Mouse (Mus musculus): ENCODE results near the gene Cry1. TPM values are rescaled to one million over a fixed set of nuclear protein-coding genes. Genes with fewer than 3 reads are reported as not detected.

The Cry1 gene
- polyA plus RNA-seq, 1 experiment from 2014 or later = 36.6 TPM

DNA sequence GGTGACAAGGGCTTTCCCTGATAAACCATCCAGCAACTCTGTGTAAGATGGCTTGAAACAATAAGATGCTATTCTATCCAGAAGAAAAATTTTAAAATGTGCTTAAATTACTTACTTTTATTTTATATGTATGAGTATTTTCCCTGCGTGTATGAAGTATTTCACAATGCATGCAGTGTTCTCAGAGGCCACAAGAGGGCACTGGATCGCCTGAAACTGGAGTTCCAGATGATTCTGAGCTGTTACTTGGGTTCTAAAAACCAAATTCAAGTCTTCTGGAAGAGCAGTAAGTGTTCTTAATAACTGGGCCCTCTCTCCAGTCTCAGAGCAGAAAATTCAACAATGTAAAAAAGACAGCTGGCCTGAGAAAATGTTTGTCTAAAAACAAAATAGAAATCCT lies 30.7 kb downstream of the Cry1 start:
- ATAC-seq (ENCODE audit: low FRiP score, low read depth) = no peak
- Histone ChIP-seq H3K4me3 (no peak overlapping the region), H3K27me3 (replicated peaks) (no peaks in the 10 kb centered on the region), H3K9ac (no peak overlapping the region), H3K9me3 (no peaks in the 10 kb centered on the region), H3K36me3 (peaks cover 4% of the 10 kb centered on the region; the same call in 1 of the 2 replicates), H3K4me1 (no peaks in the 10 kb centered on the region), H3K27ac (no peak overlapping the region), H3K4me2 (replicated peaks) (no peak overlapping the region)
- WGBS = 13% methylated on average over 2 of the region's 2 CpGs

DNA sequence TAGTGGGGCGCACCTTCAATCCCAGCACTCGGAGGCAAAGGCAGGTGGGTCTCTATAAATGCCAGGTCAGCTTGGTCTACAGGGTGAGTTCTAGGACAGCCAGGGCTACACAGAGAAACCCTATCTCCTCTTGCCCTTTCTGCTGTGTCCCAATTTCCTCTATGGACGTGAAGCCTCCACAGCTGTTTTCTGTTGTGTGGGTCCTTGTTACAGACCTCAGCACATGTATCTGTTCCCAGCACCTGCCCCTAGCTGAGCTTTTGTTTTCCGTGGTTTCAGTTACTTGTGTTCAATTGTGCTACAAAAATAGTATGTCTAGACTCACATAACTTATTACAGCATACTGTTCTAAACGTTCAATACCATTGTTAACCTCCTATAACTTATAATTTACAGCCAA lies 35.6 kb downstream of the Cry1 start:
- WGBS = 70% methylated on average over 5 of the region's 5 CpGs
- H3K27ac ChIP-seq = no peak overlapping the region

GRCm38 (mm10) chr10:85146282-85146681 lies 38.6 kb downstream of the Cry1 start:
- Histone ChIP-seq H3K9ac (no peak overlapping the region), H3K4me1 (no peaks in the 10 kb centered on the region), H3K4me2 (replicated peaks) (no peak overlapping the region), H3K9me3 (no peaks in the 10 kb centered on the region), H3K27ac (no peak overlapping the region), H3K36me3 (peaks cover 34% of the 10 kb centered on the region), H3K27me3 (replicated peaks) (no peaks in the 10 kb centered on the region), H3K4me3 (no peak overlapping the region)
- ATAC-seq (ENCODE audit: low FRiP score, low read depth) = no peak
- WGBS = 86% methylated on average over 14 of the region's 14 CpGs

More for the DNA sequence above, 35.6 kb downstream of the Cry1 start:
- no peaks in the 10 kb centered on the region for H3K27me3 ChIP-seq (replicated peaks)
- ATAC-seq (ENCODE audit: low FRiP score, low read depth) = no peak
- no peaks in the 10 kb centered on the region for H3K4me1 ChIP-seq
- no peak overlapping the region for H3K4me3 ChIP-seq
- no peak overlapping the region for H3K9ac ChIP-seq
- H3K9me3 ChIP-seq = no peaks in the 10 kb centered on the region
- no peak overlapping the region for H3K4me2 ChIP-seq (replicated peaks)
- H3K36me3 ChIP-seq = peaks cover 22% of the 10 kb centered on the region

DNA sequence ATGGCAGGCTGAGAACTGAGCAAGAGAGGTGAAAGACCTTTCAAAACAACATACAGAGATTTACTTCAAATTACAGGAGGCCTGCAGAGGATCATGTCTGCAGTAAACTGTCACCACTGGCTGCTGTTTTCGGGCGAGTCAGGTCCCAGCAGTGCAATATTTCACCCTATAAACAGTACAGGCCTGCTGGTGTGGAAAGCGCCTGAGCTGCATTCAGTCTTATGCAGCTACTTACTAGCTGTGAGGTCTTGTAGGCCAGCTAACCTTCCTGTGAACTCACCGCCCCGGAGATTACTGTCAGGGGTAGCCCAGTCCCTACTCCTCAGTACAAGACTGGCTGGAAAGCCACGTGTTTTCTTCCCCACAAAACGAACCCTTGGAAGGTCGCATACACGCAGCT lies 43.4 kb downstream of the Cry1 start:
- H3K27ac ChIP-seq = no peak overlapping the region
- H3K27me3 ChIP-seq (replicated peaks) = no peaks in the 10 kb centered on the region
- no peak overlapping the region for H3K9ac ChIP-seq
- H3K4me3 ChIP-seq = no peak overlapping the region
- no peaks in the 10 kb centered on the region for H3K9me3 ChIP-seq
- no peaks in the 10 kb centered on the region for H3K4me1 ChIP-seq
- peaks cover 24% of the 10 kb centered on the region for H3K36me3 ChIP-seq
- WGBS = 80% methylated on average over 9 of the region's 9 CpGs
- H3K4me2 ChIP-seq (replicated peaks) = no peak overlapping the region
- no peak for ATAC-seq (ENCODE audit: low FRiP score, low read depth)

DNA sequence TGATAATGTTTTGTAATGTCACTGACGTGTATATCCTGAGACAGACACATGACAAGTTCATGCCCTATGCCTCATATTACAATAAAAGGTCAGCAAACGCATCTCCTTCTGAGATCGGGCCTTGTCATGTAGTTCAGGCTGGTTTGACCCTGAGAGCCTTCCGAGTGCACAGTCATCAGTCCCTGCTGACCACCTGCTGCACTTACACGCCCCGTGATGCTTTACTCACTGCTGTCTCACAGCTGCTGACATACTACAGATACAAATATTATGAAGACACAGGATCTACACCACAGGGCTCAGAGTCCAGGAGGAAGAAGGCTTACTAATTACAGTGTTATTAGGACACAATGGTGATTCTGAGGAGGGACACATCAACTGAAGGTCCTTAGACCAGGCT lies 48.3 kb downstream of the Cry1 start:
- 89% methylated on average over 6 of the region's 6 CpGs for WGBS
- no peaks in the 10 kb centered on the region for H3K9me3 ChIP-seq

DNA sequence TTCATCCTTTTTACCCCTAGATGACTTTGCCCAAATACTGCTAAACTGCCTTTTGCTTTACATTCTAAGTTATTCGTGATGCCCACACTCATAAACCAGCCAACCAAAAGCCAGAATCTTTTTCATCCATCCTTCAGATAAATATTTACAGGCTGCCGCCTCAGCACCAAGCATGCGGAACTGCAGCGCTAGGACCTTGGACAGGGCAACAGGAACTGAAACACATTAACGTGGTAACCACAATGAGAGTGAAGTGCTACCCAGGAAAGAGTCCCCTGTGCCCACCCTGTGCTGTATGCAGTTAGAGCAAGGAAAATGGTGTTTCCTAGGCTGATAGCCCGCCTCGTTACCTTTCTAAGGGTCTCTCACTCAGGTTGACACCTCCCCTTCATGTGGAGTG lies 56.4 kb downstream of the Cry1 start:
- Histone ChIP-seq H3K4me3 (peak overlapping the region; percentile 58; the same call in 1 of the 2 replicates), H3K4me1 (peaks cover 10% of the 10 kb centered on the region), H3K27ac (no peak overlapping the region), H3K36me3 (peaks cover 14% of the 10 kb centered on the region), H3K4me2 (replicated peaks) (peak overlapping the region; percentile 74), H3K9ac (no peak overlapping the region), H3K27me3 (replicated peaks) (no peaks in the 10 kb centered on the region), H3K9me3 (no peaks in the 10 kb centered on the region)
- peak; percentile 49 for ATAC-seq (ENCODE audit: low FRiP score, low read depth)
- 24% methylated on average over 7 of the region's 7 CpGs for WGBS

More for the DNA sequence above, 48.3 kb downstream of the Cry1 start:
- ATAC-seq (ENCODE audit: low FRiP score, low read depth) = no peak
- no peak overlapping the region for H3K4me2 ChIP-seq (replicated peaks)
- no peak overlapping the region for H3K27ac ChIP-seq
- H3K27me3 ChIP-seq (replicated peaks) = no peaks in the 10 kb centered on the region
- H3K36me3 ChIP-seq = peaks cover 7% of the 10 kb centered on the region
- no peak overlapping the region for H3K9ac ChIP-seq
- no peaks in the 10 kb centered on the region for H3K4me1 ChIP-seq
- no peak overlapping the region for H3K4me3 ChIP-seq

GRCm38 (mm10) chr10:85127395-85128287 lies 57.2 kb downstream of the Cry1 start, which contains the start of gene Mterf2:
Gene Mterf2, minus strand, starts transcription at chr10:85128027.
- Histone ChIP-seq H3K27ac (no peak within 1 kb of the TSS), H3K9ac (peak within 1 kb of the TSS; percentile 70), H3K9me3 (no peaks in the 10 kb centered on the region), H3K27me3 (replicated peaks) (no peaks in the 10 kb centered on the region), H3K4me1 (peaks cover 10% of the 10 kb centered on the region), H3K36me3 (peaks cover 20% of the 10 kb centered on the region), H3K4me3 (peak within 1 kb of the TSS; percentile 58), H3K4me2 (replicated peaks) (peak within 1 kb of the TSS; percentile 74)
- peak; percentile 100 for ATAC-seq (ENCODE audit: low FRiP score, low read depth)
- 9% methylated on average over 20 of the region's 20 CpGs for WGBS

GRCm38 (mm10) chr10:85125184-85125583 lies 59.7 kb downstream of the Cry1 start:
- no peak overlapping the region for H3K9ac ChIP-seq
- peaks cover 37% of the 10 kb centered on the region for H3K36me3 ChIP-seq
- no peak for ATAC-seq (ENCODE audit: low FRiP score, low read depth)
- H3K4me1 ChIP-seq = peaks cover 10% of the 10 kb centered on the region
- 87% methylated on average over 13 of the region's 13 CpGs for WGBS
- H3K27ac ChIP-seq = no peak overlapping the region
- H3K9me3 ChIP-seq = no peaks in the 10 kb centered on the region
- no peak overlapping the region for H3K4me3 ChIP-seq
- H3K4me2 ChIP-seq (replicated peaks) = no peak overlapping the region
- no peaks in the 10 kb centered on the region for H3K27me3 ChIP-seq (replicated peaks)

- Histone ChIP-seq H3K4me3 (no peak overlapping the region), H3K36me3 (peaks cover 21% of the 10 kb centered on the region), H3K27ac (no peak overlapping the region), H3K27me3 (replicated peaks) (no peaks in the 10 kb centered on the region), H3K4me1 (no peaks in the 10 kb centered on the region), H3K4me2 (replicated peaks) (no peak overlapping the region), H3K9ac (no peak overlapping the region), H3K9me3 (no peaks in the 10 kb centered on the region)
- 90% methylated on average over 4 of the region's 4 CpGs for WGBS
- ATAC-seq (ENCODE audit: low FRiP score, low read depth) = no peak
These were observed 70.5 kb downstream of the Cry1 start for GRCm38 (mm10) chr10:85114409-85114808.

DNA sequence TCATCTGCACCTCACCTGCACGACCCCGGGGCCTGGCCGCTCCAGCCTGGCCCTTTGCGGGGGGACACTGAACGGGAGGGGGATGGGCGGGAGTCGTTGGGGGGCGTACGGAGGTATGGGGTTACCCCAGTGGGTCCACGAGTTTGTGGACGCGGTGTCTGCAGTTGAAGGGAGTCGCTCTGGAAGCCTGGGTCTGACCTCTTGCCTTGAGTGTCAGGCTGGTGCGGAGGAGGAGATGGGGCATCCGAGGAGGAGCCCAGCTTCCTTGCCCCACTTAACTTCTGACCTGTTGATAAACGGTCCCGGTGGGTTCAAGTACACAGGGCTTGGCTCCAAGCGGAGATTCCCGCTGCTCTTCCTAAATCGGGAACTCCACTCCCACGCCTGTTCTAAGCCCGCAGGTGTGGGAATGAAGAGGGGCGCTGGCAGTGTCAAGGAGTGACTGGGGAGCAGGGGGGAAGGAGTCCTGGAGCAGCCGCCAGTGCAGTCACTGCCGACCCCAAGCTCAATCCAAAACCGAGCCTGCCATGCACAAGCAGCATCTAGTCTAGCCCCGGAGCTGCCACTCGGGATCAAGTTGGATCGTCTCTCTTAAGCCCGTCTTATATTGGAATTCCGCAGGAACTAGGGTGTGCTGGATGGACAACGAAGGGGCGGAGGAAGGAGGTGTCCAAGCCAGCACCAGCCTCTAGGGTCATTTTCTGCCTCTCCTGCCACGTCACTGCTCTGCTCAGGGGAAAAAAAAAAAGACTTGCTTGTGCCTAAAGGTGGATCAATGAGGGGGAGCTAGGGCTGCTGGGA lies 81.6 kb downstream of the Cry1 start:
- under 1% methylated on average over 34 of the region's 34 CpGs for WGBS
- Histone ChIP-seq H3K4me1 (peaks cover 11% of the 10 kb centered on the region), H3K4me2 (replicated peaks) (peak overlapping the region; percentile 86), H3K9ac (peak overlapping the region; percentile 91), H3K4me3 (peak overlapping the region; percentile 94), H3K36me3 (no peaks in the 10 kb centered on the region), H3K9me3 (no peaks in the 10 kb centered on the region), H3K27me3 (replicated peaks) (no peaks in the 10 kb centered on the region), H3K27ac (peak overlapping the region; percentile 57; the same call in 1 of the 2 replicates)
- peak; percentile 8 for ATAC-seq (ENCODE audit: low FRiP score, low read depth)

DNA sequence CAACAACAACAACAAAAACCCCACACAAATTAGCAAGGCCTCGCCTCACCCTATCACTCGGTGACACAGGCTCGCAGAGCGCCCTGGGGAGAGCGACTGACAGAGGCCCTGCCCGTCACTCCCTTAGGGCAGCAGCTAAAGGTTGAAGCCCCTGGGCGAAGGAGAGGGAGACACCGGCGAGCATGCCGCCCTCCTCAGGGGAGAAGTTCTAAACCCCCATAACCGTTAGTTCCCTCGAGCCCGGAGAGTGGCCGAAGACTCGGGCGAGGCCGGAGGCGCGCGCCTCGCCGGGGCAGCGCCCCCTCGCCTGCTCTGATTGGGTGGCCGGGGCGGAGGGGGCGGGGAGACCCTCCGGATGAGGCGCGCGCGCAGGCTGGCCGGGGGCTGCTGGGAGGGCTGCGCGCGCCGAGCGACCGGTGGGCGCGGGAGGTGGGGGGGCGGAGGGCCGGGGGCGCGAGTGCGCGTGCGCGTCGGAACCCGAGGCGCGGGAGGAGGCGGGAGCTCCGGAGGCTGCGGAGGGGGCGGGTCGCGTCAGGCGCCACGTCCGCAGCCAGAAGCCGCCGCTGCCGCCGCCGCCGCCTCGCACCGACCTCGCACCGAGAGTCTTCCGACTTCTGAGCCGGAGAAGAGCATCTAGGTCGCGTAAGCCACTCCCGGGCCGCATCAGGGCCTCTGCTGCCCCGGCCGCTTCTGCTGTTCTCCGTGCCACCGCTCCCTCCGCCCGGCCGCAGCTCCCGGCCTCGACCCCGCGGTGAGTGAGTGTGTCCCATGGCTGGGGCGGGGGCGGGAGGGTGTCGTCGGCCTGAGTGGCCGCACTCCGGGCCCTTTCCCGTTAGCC lies 82.4 kb downstream of the Cry1 start, which contains the start of the genes Fhl4 and Tmem263:
Fhl4 (minus strand) TSS at position 249 of the 838 bp plus-strand sequence.
Tmem263 (plus strand) TSS at position 381 of the 838 bp plus-strand sequence.
- Histone ChIP-seq H3K27ac (peak within 1 kb of the TSS; percentile 68; the same call in 1 of the 2 replicates), H3K4me2 (replicated peaks) (peak within 1 kb of the TSS; percentile 86), H3K27me3 (replicated peaks) (no peaks in the 10 kb centered on the region), H3K36me3 (no peaks in the 10 kb centered on the region), H3K9me3 (no peaks in the 10 kb centered on the region), H3K4me3 (peak within 1 kb of the TSS; percentile 94), H3K9ac (peak within 1 kb of the TSS; percentile 91), H3K4me1 (peaks cover 11% of the 10 kb centered on the region)
- peak; percentile 97 for ATAC-seq (ENCODE audit: low FRiP score, low read depth)
- WGBS = under 1% methylated on average over 88 of the region's 96 CpGs

Data from neural tube, embryonic 12.5 days (tissue).